Mouse (Mus musculus) natural killer cell, adult 2 months (primary cell): ENCODE results near the gene 4930432M17Rik.
A peak's percentile ranks its signal among the peaks of the same experiment; 100 is the strongest.

Source experiments
- DNase-seq, 2 experiments: peaks; one replicate each; pipeline ENCODE4 v3.0.0; 2022; ENCODE audit warnings: low spot score in 2 of 2

Gene 4930432M17Rik

DNA sequence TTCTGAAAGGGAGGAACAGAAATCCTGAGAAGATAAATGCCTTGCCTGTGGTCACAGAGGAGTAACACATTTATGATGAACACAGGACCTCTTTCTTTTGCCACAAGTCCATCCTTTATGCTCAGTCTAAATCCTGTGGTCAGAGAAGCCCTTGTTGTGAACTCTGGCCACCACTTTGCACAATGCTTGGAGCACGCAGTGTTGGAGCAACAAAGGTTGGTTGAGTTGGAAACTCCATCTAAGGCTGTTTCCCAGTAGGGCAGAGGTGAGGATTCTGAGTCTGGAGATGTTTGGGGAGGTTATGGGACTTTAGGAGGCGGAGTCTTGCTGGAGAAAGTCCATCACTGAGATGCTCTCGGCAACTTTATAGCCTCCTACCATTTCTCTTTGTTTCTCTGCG is 36.5 kb downstream of the 4930432M17Rik start:
- DNase-seq, result no peak

GRCm38 (mm10) chr3:121710894-121711531 is 40.5 kb downstream of the 4930432M17Rik start:
- DNase-seq, result no peak

DNA sequence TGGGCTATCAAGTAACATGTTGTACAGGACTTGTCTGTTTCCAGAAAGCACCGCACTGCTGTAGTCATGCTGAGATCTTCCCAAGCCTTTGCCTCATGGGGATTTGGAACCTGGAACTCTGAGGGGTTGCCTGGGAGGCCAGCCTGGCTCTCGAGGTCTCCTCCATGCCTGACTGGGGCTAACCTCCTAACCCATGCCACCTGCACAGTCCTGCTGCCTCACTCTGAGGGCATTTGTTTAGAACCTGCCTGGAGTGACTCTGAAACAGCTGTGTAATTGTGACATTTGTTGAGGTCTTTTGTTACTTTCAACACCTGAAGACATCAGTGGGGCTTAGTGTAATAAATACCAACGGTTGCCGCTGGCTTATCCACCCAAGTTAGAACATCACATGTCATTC is 41.7 kb downstream of the 4930432M17Rik start:
- DNase-seq, result no peak

DNA sequence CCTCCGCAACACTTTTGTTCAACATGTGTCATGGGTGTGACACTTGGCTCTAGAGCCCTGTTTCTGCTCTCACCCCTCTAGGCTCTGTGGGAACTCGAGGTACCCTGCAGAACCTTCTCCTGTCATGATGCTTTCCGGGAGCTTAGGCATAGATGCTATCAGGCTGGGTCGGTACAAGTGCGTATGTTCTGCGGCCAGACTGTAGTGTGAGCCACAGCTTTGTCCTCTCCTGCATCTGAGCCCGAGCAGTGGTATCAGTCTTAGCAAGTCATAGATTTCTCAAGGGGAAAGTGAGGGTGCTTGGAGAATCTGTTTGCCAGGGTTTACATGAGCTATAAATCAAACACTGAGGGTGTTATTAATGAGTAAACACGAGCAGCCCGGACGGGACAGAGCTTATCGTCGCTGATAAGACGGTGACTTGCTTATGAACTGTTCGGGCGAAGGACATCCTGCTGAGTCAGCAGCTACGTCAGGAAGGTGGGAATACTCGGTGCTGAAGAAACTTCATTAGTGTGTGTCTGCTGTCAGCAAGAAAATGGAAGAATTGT is 42.7 kb downstream of the 4930432M17Rik start:
- no peak for DNase-seq

DNA sequence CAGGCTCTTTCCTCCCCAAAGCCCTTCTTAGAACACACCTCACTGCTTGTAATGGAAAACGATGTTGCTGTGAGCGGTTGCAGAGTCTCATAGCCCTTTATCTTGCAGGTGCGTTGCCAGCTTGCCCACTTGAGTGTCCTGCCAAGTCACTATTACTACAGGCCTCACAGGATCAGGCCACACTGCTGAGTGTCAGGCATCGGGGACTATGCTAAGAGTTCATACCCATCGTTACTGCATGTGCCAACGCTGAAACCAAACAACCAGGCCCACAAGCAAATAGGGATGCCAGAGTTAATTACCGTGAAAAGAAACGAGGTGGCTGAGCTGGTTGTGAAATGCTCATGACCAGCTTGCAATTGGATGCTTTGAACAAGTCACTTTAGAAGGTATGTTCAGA is 43.3 kb downstream of the 4930432M17Rik start:
- DNase-seq, result no peak

DNA sequence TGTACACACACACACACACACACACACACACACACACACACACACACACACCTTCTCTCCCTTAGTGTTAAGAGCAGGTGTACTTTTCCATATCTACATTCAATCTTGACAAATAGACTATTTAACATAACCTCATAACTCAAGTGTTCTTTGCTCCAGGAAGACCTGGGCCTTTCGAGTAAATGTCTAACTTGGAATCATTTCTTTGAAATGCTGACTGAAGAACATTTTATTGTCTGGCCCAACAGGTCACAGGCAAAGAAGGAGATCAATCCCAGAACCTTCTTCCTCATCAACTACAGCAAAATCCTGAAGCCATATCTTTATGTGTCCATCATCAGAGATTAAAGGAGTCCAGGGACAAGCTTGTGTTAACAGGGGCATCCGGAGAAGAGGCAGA is 43.9 kb downstream of the 4930432M17Rik start:
- DNase-seq, result no peak

DNA sequence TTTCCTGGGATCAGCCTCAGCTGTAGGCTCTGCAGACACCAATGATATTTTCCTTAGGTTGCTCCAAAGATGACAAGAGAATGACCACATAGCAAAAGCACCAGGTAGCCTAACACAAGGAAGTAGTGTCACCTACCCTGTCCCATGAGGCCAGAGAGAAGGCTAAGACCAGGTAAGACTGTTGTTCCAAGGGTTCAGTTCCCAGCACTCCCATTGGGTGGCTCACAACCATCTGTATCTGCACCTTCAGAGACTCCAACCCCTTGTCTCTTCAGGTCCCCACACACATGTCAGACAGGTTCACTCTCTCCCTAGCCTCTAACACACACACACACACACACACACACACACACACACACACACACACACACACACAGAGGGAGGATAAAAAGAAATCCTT is 44.8 kb downstream of the 4930432M17Rik start:
- no peak for DNase-seq

DNA sequence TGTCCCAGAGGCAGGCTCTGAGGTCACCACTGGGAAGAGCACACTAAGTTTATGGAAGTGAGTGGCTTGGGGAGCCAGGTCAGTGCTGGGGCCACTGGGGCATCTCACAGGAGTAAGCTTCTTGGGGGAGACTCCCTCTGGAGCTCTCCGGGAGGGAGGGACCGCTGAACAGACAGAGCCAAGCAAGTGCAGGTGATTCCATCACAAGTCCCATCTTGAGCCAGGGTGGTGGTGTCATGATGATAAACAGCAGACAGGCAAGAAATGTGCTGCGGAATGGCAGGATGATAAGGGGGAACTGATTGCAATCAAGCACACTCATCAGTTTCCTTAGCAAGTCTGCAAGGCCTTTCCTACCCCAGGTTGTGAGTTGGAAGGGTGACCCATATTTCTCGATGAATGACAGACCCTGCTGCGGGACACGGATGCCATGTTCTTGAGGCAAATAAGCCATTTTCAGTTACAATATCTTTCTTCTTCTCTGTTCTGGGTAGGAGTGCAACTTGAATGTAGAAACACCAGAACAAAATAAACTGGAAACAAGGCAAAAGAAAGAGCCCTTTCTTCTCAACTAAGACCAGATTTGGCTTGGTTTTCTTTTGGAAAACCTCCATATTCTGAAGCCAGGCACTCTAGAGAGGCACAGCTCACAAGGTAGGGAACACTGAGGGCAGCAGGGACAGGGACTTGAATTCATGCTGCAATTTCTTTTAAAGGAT is 45.3 kb downstream of the 4930432M17Rik start:
- no peak for DNase-seq

- DNase-seq, result no peak
Observed at GRCm38 (mm10) chr3:121716480-121716879, 45.9 kb downstream of the 4930432M17Rik start.

GRCm38 (mm10) chr3:121718679-121719078 is 48.1 kb downstream of the 4930432M17Rik start:
- DNase-seq, result no peak

- no peak for DNase-seq
Observed at GRCm38 (mm10) chr3:121719701-121720100, 49.1 kb downstream of the 4930432M17Rik start.

GRCm38 (mm10) chr3:121720801-121721690 is 50.5 kb downstream of the 4930432M17Rik start:
- no peak for DNase-seq

DNA sequence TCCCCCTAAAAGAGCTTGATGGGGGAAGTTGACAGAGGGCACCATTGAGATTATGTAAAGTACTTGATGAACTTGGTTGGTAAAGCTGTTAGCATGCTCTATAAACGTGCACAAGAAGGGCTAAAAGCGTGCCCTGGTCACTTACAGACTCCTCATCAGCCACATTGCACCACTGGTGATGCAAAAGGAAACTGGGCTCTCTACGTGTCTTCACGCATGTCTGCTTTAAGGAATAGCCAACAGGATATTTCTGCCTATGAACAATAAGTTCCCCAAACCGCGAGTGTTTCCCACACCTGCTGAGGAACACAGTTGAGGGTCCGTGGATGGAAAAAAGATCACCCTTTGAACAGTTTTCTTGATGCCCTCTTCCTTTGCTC is 51.1 kb downstream of the 4930432M17Rik start:
- no peak for DNase-seq

DNA sequence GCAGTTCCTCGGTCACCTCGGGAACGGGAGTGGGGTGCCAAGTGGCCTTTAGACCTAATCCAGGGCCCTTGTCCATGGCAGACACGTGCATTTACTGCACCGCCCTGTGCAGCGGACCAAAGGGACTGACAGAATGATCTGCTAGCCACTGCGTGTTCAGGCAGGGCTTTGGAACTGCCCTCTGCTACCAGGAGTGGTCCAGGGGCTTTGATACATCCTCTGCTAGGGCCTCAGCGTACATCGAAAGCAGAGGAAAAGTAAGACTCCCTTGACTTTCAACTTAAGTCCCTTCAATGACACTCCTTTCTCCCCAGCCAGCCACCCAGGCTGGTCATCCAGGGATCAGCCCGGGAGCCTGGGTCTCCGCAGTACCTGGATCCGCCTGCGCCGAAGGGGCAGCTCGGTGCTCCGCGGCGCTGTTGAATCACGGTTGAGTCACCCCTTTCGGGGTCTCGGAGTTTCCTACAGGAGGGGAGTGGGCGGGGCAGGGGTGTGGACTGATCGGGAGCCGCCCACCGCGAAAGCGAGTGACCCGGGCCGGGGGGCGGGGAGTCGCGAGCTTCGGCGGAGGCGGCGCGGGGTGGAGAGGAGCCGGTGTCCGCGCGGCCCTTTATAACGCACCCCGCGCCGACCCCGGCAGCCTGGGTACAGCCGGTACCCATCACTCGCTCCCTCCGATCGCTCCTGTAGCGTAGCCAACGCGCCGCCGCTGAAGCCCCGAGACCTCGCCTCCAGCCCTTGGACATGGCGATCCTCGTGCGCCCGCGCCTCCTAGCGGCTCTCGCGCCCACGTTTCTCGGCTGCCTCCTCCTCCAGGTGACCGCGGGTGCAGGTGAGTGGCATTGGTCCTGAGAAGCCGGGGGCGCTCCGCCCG is 52.6 kb downstream of the 4930432M17Rik start, which contains the start of gene F3:
Gene F3, plus strand, starts transcription at position 567 of the 874 bp plus-strand sequence.
- peak; percentile 5 to 23 for DNase-seq

DNA sequence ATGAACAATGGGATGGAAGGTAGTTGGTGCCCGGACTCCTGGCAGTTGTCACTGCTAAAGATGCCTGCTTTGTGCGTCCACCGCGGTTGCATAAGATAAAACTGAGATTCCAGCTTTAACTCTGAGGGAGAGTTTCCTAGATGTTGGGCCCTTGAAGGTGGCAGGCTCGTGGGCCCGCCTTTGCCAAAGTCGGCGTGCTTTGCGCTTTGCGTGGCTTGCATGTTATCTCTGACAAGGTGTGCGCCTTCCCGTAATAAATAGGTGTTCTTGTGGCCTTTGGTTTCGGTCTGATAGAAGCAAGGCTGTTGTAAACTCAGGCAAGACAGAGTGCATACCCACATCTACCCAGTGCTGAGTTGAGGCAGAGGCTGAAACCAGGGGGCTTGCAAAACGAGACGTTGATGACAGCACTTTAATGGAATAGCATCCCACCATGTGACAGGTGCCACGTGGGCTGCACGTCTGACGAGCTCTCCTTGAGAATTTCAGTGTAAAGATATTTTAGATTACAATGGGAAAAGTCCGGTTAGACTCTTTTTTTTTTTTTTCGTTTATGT is 53.5 kb downstream of the 4930432M17Rik start:
- DNase-seq, result no peak

- no peak for DNase-seq
Observed at GRCm38 (mm10) chr3:121724553-121724952, 54.0 kb downstream of the 4930432M17Rik start.

DNA sequence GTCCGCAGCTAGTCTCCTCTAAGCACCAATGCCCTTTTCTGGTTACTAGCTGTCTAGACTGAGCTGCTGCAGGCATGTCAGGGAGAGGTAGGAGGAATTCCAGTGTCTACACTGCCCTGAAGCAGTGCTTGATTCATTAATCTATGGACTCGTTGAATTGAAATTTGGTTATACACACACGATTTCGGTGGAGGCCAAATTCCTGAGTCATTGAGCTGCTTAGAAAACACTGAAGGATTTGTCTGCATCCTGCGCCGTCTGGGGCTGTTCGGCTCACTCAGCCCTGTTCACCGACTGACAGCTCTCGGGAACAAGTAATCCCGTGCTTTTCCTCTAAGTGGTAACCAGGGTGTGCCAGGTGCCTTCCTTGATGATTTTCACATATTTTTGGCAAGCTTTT is 55.1 kb downstream of the 4930432M17Rik start:
- DNase-seq, result no peak

GRCm38 (mm10) chr3:121729678-121730077 is 59.1 kb downstream of the 4930432M17Rik start:
- no peak for DNase-seq
